Mouse (Mus musculus): ENCODE measurements around the gene St3gal2. TPM values are rescaled to one million over a fixed set of nuclear protein-coding genes. Genes with fewer than 3 reads are reported as not detected.
"Not testable (repeated sequence)": the region's sequence is repeated elsewhere in the genome, so short reads cannot be mapped to it uniquely, and the experiment has no call there.

St3gal2 gene
- polyA plus RNA-seq, 1 experiment = 5.9 TPM

- H3K4me3 ChIP-seq (ENCODE audit: low read depth, low read length) = no peak overlapping the region
- TF ChIP-seq POLR2A (IDR thresholded peaks at IDR 0.05; ENCODE audit: low read depth, low read length) = no peak
- H3K36me3 ChIP-seq (ENCODE audit: control insufficient read depth, insufficient read depth, low read length) = no peaks in the 10 kb centered on the region
- WGBS = 53% methylated on average over 4 of the region's 4 CpGs
- H3K27ac ChIP-seq (ENCODE audit: insufficient read depth, low read depth, low read length) = no peak overlapping the region
- no peaks in the 10 kb centered on the region for H3K4me1 ChIP-seq (ENCODE audit: control insufficient read depth, insufficient read depth, insufficient read length, low read length)
- no peaks in the 10 kb centered on the region for H3K27me3 ChIP-seq (ENCODE audit: control insufficient read depth, insufficient read depth, low read length)
Measured at GRCm38 (mm10) chr8:110945716-110946115, 26.0 kb downstream of the St3gal2 start.

GRCm38 (mm10) chr8:110950065-110950484 lies 30.4 kb downstream of the St3gal2 start:
- no peaks in the 10 kb centered on the region for H3K27me3 ChIP-seq (ENCODE audit: control insufficient read depth, insufficient read depth, low read length)
- TF ChIP-seq CTCF (IDR thresholded peaks at IDR 0.05; ENCODE audit: extremely low read depth, insufficient read length, insufficient replicate concordance, low read depth, low read length) = no peak
- no peak for TF ChIP-seq POLR2A (IDR thresholded peaks at IDR 0.05; ENCODE audit: low read depth, low read length)
- peak overlapping the region; percentile 32; the same call in 1 of the 2 replicates for H3K27ac ChIP-seq (ENCODE audit: insufficient read depth, low read depth, low read length)
- H3K36me3 ChIP-seq (ENCODE audit: control insufficient read depth, insufficient read depth, low read length) = no peaks in the 10 kb centered on the region
- H3K4me3 ChIP-seq (ENCODE audit: low read depth, low read length) = peak overlapping the region; percentile 44
- no peaks in the 10 kb centered on the region for H3K4me1 ChIP-seq (ENCODE audit: control insufficient read depth, insufficient read depth, insufficient read length, low read length)
- 74% methylated on average over 17 of the region's 17 CpGs for WGBS

DNA sequence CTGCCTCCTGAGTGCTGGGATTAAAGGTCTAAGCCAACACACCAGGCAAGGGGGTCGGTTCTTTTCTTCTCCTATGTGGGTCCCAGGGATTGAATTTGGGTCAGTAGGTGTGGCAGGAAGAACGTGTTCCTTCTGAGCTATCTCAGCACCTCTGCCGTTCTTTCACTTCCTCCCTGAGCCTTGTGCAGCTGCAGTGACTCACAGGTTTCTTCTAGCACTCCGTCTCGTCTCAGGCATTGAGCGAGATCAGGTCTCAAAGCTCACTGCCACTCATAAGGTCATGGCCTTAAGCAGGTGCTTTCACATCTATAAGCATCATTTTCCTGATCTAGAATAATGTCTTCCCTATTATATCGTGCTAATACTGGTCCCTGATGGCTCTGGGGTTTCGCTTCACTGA lies 35.1 kb downstream of the St3gal2 start:
- Histone ChIP-seq H3K27me3 (ENCODE audit: control insufficient read depth, insufficient read depth, low read length) (no peaks in the 10 kb centered on the region), H3K27ac (ENCODE audit: insufficient read depth, low read depth, low read length) (no peak overlapping the region), H3K4me1 (ENCODE audit: control insufficient read depth, insufficient read depth, insufficient read length, low read length) (no peaks in the 10 kb centered on the region), H3K36me3 (ENCODE audit: control insufficient read depth, insufficient read depth, low read length) (no peaks in the 10 kb centered on the region), H3K4me3 (ENCODE audit: low read depth, low read length) (no peak overlapping the region)
- WGBS = 47% methylated on average over 8 of the region's 8 CpGs
- TF ChIP-seq POLR2A (IDR thresholded peaks at IDR 0.05; ENCODE audit: low read depth, low read length) (no peak), CTCF (IDR thresholded peaks at IDR 0.05; ENCODE audit: extremely low read depth, insufficient read length, insufficient replicate concordance, low read depth, low read length) (no peak)

- H3K4me3 ChIP-seq (ENCODE audit: low read depth, low read length) = no peak overlapping the region
- H3K27me3 ChIP-seq (ENCODE audit: control insufficient read depth, insufficient read depth, low read length) = no peaks in the 10 kb centered on the region
- no peaks in the 10 kb centered on the region for H3K36me3 ChIP-seq (ENCODE audit: control insufficient read depth, insufficient read depth, low read length)
- TF ChIP-seq POLR2A (IDR thresholded peaks at IDR 0.05; ENCODE audit: low read depth, low read length) = no peak
- no peak for TF ChIP-seq CTCF (IDR thresholded peaks at IDR 0.05; ENCODE audit: extremely low read depth, insufficient read length, insufficient replicate concordance, low read depth, low read length)
- H3K27ac ChIP-seq (ENCODE audit: insufficient read depth, low read depth, low read length) = no peak overlapping the region
- WGBS = 83% methylated on average over 15 of the region's 15 CpGs
- no peaks in the 10 kb centered on the region for H3K4me1 ChIP-seq (ENCODE audit: control insufficient read depth, insufficient read depth, insufficient read length, low read length)
Measured at GRCm38 (mm10) chr8:110956619-110957450, 37.1 kb downstream of the St3gal2 start.

DNA sequence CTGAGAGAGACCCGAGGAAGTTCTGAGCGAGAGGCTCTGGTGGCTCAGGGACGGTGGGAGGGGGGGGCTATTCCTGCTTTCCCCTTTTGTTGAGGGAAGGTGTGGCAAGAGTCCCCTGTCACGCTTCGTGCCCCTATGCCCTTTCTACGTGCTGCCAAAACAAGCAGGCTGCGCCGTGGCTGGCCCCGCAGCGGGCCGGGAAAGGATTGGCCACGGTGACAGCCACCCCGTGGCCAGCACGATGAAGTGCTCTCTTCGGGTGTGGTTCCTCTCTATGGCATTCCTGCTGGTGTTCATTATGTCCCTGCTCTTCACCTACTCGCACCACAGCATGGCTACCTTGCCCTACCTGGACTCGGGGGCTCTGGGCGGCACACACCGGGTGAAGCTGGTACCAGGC lies 37.7 kb downstream of the St3gal2 start:
- no peaks in the 10 kb centered on the region for H3K4me1 ChIP-seq (ENCODE audit: control insufficient read depth, insufficient read depth, insufficient read length, low read length)
- H3K27ac ChIP-seq (ENCODE audit: insufficient read depth, low read depth, low read length) = no peak overlapping the region
- TF ChIP-seq POLR2A (IDR thresholded peaks at IDR 0.05; ENCODE audit: low read depth, low read length) (no peak), CTCF (IDR thresholded peaks at IDR 0.05; ENCODE audit: extremely low read depth, insufficient read length, insufficient replicate concordance, low read depth, low read length) (no peak)
- H3K27me3 ChIP-seq (ENCODE audit: control insufficient read depth, insufficient read depth, low read length) = no peaks in the 10 kb centered on the region
- 79% methylated on average over 19 of the region's 19 CpGs for WGBS
- no peak overlapping the region for H3K4me3 ChIP-seq (ENCODE audit: low read depth, low read length)
- H3K36me3 ChIP-seq (ENCODE audit: control insufficient read depth, insufficient read depth, low read length) = no peaks in the 10 kb centered on the region

DNA sequence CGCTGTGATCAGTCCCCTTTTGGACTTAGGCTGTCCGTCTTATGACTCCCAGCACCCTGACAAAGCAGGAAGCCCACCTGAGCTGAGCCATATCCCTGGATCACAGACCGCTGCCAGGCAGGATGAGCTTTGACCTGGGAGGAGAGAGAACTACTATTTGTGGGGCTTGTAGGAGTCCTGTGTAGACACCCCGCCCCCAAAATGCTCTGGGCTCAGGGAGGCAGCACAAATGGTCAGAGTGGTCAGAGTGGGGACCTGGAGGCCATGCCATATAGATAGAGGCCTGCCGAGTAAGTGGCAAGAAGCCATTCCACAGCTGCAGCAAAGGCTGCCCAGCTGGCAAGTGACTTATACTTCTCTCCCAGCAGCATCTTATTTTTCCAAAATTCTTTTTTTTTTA lies 38.4 kb downstream of the St3gal2 start:
- H3K4me3 ChIP-seq (ENCODE audit: low read depth, low read length) = no peak overlapping the region
- no peaks in the 10 kb centered on the region for H3K36me3 ChIP-seq (ENCODE audit: control insufficient read depth, insufficient read depth, low read length)
- 68% methylated on average over 5 of the region's 5 CpGs for WGBS

DNA sequence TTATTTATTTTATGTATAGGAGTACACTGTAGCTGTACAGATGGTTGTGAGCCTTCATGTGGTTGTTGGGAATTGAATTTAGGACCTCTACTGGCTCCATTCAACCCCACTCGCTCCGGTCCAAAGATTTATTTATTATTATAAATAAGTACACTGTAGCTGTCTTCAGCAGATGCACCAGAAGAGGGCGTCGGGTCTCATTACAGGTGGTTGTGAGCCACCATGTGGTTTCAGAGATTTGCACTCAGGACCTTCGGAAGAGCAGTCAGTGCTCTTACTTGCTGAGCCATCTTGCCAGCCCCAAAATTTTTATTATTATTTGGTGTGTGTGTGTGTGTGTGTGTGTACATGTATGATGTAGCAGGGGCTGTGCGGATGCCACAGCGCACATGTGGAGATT lies 38.8 kb downstream of the St3gal2 start:
- not testable (repeated sequence) for H3K27ac ChIP-seq (ENCODE audit: insufficient read depth, low read depth, low read length); H3K27me3 ChIP-seq (ENCODE audit: control insufficient read depth, insufficient read depth, low read length); H3K4me3 ChIP-seq (ENCODE audit: low read depth, low read length); H3K36me3 ChIP-seq (ENCODE audit: control insufficient read depth, insufficient read depth, low read length); H3K4me1 ChIP-seq (ENCODE audit: control insufficient read depth, insufficient read depth, insufficient read length, low read length)
- 84% methylated on average over 7 of the region's 7 CpGs for WGBS

More for the DNA sequence above, 38.4 kb downstream of the St3gal2 start:
- TF ChIP-seq CTCF (IDR thresholded peaks at IDR 0.05; ENCODE audit: extremely low read depth, insufficient read length, insufficient replicate concordance, low read depth, low read length) (no peak), POLR2A (IDR thresholded peaks at IDR 0.05; ENCODE audit: low read depth, low read length) (no peak)
- Histone ChIP-seq H3K27me3 (ENCODE audit: control insufficient read depth, insufficient read depth, low read length) (no peaks in the 10 kb centered on the region), H3K27ac (ENCODE audit: insufficient read depth, low read depth, low read length) (no peak overlapping the region), H3K4me1 (ENCODE audit: control insufficient read depth, insufficient read depth, insufficient read length, low read length) (no peaks in the 10 kb centered on the region)

All from small intestine, adult 2 months (tissue).